Mouse (Mus musculus) layer of hippocampus, adult 8-10 months (tissue): Measurements from ENCODE around the gene Ilk. TPM values are rescaled to one million over a fixed set of nuclear protein-coding genes. Genes with fewer than 3 reads are reported as not detected.
"Not testable (repeated sequence)": the region's sequence is repeated elsewhere in the genome, so short reads cannot be mapped to it uniquely, and the experiment has no call there.

Experiments used
- DNase-seq, 2 experiments: peaks; one replicate each; pipeline ENCODE4 v3.0.0; 2022; ENCODE audit warnings: low spot score in 2 of 2
- total RNA-seq, 4 experiments: library from RNA; stranded (reverse); gene quantifications; 2 replicates each; pipeline ENCODE4 v1.2.4; 2022

The Ilk gene
- total RNA-seq: 10 to 100 TPM; 67.9 to 94.5 (median 84.3) TPM

DNA sequence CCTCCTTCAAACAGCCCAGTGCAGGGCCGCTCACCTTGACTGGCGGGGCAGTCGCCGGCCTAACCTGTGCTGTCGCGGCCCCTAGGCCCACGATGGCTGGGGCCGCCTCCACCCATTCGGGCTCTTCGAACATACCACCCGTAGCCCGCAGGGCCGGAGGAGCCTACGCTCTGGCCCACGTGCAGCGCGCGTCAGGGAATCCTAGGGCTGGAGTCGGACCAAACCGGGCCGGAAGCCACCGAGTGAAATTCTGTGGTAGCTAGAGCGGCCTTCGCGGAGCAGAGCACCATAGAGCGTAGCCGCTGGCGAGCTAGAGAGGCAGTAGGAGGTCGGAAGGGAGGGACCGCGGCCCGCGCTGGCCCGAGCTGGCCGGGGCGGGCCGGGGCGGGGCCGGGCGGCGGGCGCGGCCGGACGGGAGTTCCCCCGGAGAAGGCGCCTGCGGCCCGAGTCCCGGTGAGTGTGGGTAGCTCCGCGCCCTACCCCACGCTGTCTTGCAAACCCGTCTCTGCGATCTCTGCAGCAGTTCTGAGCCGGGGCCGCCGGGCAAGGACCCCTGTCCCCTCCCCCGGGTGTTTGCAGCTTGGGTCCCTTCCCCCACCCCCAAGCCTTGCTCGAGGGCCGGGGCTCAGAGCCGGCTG is at the start of gene Ilk:
Ilk (plus strand) TSS at position 329 of the 638 bp plus-strand sequence.
- DNase-seq: peak; percentile 90 to 92

DNA sequence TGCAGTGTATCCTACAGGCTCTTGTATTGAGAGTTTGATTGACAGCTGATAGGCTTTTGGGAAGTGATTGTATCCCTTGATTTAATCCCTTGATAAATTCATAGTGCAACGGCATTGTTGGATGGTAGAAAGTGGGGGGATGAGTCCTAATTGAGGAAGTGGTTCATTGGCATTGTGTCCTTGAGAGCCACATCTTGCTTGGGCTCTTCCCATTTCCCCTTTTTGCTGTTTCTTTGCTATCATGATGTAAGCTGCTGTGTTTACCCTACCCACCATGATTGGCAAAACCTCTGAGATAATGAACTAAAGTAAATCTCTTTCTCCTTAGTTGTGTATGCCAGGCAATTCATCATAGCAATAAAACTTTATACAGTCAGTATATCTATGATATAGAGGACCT is 45.5 kb upstream of the Ilk start:
- no peak for DNase-seq

DNA sequence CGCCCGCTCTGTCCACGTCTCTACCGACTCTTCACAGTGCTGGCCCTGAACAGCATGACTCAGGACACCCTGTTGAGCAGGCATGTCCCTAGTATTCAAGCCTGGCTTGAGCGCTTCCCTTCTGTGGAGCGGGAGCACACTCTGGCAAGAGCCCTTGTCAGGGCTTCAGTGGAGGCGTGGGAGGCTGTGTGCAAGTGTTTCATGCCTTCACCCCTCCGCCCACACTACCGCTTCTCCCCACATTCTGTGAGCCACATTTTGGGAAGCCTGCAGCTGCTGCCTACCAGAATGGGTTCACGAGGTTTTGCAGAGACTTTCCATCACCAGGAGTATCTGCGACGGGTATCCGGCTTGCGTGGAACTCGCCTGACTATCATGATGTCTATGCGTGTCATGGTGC is 33.2 kb upstream of the Ilk start:
- peak in 1 of 2 experiments; percentile 43 for DNase-seq

DNA sequence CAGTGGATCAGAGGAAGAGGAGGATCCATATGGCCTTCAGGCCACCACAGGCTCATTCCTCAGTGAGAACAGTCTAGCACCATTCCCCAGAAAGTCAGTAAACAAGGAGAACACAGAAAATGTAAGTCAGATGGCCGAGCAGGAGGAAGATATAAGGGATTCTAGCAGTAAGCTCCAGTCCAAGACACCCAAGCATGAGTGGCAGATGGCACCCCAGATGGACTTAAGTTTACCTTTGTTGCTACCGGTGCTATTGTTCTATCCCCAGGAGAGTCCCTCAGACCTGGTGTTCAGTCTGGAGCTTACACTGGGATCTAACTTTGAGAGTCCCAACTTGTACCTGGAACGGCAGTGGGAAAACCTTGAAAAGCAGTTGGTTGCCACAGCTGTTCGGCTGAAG is 32.6 kb upstream of the Ilk start:
- no peak for DNase-seq

DNA sequence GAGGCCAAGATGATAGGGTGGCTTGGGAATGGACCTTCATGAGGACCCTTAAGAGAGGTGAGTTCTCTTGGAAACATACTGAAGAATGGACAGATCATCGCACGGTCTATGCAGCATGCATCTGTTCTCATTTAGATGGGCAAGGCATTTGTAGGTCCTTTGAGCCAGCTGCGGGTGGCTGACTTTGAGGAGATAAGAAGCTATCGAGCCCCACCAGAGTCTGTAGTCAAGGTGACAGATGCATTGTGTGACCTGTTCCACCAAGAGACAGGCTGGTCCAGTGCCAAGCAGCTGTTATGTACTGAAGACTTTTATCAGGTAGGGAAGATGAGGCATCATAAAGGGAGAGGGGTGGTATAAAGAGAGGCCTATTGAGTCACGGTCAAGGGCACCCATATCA is 27.7 kb upstream of the Ilk start:
- no peak for DNase-seq

DNA sequence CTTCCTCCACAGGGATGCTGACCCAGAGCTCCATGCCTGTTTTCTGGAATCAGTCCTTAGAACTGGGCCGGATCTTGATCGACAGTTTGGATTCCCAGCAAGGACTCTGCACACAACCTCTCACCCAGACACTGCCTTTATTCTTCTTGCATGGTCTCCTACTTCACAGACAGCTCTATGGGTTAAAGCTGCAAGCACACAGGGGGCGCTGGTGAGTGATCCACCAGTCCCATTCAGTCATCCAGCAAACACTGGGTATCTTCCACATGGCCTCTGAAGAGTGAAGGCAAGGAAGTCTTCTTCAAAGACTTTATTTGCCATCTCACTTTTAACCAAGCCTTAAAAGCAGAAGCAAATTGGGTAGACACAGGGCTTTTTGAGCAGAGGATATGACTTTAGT is 21.0 kb upstream of the Ilk start:
- DNase-seq: no peak

DNA sequence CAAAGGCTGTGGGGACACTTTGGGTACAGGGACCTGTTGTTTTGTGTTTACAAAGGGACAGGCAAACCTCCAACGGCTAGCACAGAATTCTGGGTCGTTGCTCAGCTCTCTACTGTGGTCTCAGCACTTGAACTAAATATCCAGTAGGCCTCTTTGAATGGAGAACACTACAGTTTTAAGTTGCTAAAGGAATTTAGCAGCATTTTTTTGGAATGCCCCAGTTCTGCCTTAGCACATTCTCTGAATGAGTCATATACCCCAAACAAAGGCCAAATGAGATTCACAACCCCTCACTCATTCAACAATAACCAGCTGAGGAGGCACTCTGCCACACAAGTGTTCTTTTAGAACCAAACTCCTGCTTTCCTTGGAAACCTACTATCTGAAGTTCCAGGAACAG is 14.5 kb upstream of the Ilk start:
- DNase-seq: no peak

DNA sequence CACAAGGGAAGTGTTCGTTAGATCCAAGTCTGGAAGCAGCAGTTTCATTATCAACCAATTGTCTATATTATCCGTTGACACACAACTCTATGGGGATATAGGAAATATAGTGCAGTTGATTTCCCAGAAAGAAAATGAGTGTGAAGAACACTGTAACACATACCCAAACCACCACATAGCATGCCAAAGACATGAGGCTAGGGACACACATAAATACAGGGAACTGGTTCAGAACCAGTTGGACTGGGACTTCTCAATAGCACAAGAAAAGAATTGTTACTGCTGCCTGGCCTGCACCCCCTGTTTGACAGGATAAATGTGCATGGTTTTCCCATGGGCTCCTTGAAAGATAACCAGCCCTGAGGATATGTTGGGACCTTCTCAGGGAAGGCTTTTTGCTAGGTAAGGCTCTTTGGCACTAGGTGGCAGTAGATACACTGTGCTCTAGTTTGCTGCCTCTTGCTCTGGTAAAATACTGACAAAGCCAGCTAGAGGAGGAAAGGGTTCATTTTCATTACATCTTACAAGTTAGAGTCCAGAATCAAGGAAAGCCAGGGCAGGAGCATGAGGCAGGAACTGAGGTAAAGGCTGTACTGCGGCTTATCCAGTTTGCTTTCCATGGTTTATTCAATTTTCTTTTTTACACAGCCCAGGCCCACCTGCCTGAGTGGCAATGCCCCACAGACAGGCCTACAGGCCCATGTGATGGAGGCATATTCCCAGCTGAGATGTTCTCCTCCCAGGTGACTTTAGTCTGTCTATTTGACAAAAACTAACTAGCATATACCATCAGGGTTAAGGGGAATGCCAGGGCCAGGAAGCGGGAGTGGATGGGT is 10.0 kb upstream of the Ilk start:
- DNase-seq: peak in 1 of 2 experiments; percentile 51

DNA sequence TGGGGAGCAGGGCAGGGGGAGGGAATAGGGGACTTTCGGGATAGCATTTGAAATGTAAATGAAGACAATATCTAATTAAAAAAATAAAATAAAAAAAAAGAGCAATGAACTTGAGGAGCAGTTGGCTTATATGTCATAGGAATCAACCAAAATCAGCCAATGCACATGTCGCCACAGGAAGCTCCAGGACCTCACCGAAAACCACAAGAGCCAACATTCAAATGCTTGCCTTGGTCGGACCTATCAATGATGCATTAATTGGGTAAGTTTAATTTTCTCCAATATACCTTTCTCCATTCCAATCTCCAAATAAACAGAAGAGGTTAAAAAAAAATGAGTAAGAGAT is 9.4 kb upstream of the Ilk start:
- no peak for DNase-seq

DNA sequence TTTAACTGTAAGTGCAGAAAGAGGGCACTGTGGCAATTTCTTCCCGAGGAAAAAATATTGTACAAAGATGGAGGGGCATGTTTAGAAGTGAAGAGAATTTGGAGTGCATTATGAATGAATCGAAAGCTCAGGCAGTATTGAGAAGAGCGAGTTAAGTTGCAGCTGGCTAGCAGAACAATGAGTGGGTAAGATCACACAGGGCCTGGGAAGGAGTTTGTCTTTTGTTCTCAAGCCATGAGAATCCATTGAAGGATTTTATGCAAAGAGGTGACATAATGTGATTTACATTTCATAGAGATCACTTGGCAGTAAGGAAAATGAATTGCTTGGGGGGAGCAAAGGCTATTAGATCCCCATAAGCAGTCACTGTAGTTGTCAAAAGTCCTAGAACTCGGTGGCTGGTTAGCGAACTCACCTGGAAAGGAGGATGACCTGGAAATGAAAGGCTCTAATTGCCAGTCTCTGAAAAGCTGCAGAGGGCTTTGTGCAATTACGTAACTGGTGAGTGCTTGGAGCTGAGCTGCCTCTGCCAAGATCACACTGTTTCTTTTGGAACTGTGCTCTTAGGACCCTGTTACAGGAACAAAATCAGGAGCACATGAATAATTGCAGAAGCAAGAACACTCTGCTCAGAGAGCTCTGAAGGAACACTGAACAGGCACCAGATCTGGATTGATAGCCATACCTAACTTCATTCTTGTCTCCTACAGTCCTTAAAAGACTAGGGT is 7.5 kb upstream of the Ilk start:
- peak in 1 of 2 experiments; percentile 52 for DNase-seq

DNA sequence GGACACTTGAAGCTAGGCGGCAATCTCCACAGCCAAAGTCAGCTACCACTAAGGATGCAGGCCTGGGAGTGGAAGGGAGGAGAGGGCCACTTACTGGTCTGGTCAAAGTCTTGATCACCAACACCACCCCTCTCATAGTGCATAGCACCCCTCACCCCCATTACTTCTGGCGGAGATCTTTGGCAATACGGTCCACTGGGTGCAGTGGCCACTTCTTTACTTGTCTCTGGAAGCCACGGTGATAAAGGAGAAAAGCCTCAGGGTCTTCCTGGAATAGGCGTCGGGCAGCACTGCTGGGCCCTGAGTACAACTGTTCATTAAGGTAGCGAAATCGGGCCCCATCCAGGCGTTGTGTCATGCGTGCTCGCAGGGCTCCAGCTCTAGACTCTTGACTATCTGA is 2.6 kb upstream of the Ilk start:
- DNase-seq: no peak

DNA sequence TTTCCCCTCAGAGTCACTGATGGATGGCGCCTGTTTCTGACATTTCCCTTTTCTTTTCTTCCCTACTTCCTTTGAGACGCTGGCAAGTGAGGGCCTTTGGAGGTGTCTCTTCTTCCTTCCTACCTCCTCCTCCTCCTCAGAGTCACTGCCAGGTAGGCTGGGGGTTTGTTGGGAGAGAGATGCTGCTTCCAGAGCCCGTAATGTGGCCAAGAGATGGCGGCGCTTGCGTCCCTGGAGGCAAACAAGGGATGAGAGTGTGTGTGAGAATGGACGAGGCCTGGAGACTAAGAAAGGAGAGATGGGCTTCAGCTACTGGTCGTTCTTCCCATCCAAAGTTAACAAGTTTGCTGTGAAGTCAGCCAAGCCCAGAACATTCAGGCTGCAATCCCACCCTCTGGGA is 1.6 kb upstream of the Ilk start:
- DNase-seq: no peak

DNA sequence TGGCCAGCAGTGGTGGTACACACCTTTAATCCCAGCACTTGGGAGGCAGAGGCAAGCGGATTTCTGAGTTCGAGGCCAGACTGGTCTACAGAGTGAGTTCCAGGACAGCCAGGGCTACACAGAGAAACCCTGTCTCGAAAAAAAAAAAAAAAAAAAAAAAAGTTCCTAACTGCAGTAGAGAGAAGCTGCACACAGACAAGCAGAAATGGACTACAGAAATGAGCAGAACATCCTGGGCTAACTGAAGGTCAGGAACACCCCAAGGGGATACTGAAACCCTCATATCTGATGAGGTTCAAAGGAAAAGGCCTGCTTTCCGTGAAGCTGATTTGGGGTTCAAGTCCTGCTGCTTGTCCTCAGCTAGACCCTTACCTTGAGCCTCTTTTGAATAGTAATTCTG is 928 bp upstream of the Ilk start:
- DNase-seq: not testable (repeated sequence)

DNA sequence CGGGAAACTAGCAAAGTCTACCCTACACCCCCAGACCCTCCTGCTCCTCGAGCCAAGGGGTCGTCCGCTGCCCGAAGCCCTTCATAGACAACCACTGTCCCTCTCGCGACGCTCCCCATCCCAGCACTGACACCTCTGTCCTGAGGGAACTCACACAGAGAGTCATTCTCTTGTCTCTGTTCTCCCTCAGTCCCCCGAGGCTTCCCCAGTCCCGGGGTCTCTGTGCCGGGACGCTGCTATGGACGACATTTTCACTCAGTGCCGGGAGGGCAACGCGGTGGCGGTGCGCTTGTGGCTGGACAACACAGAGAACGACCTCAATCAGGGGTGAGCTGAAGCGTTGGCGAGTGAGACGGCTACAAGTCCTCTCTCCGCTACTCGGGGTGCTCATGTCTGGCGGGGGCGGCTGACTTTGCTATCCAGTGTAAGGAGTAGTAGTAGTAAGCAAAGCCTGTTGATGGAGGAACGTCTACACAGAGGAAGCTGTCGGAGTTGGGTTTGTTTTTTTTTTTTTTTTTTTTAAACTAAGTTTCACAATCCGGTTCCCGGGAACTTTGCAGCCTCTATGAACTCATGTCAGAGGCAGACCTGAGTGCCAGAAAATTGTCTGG is 624 bp downstream of the Ilk start, which contains the start of gene Rrp8:
Rrp8 (minus strand) TSS at position 475 of the 611 bp plus-strand sequence.
- no peak for DNase-seq

DNA sequence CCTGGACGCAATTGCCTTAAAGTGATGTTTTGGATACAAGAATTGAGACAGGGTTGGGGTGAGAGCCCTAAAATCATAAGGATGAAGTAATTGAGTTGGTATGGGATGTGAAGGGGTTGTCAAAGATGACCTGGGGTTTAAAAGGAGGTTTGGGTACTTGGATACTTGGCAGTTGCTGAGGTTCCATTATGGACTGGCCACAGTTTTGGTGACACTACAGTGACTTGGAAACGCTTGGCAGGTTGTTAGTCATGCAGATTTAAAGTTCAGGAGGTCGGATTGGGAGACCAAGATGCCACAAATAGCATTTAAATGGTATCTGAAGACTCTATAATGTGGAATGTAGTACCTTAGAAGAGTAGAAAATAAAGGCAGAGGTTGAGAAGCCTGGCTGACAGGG is 1.3 kb downstream of the Ilk start:
- no peak for DNase-seq

DNA sequence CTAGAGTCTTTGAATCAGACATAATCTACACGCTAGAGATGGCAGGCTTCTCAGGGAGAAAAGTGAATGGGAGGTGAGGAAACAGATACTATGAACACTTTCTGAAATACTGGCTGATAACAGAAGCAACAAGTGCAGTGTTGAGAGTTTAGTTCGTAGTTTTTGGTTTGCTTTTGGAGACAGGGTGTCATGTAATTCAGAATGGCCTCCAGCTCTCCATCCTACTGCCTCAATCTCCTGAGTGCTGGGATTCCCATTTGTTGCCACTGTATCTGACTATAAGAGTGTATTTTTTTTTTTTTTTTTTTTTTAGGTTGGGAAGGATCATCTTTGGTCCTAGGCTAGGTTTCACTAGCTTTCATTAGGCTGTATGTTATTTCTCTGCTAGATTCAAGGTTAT is 1.9 kb downstream of the Ilk start:
- DNase-seq: no peak

DNA sequence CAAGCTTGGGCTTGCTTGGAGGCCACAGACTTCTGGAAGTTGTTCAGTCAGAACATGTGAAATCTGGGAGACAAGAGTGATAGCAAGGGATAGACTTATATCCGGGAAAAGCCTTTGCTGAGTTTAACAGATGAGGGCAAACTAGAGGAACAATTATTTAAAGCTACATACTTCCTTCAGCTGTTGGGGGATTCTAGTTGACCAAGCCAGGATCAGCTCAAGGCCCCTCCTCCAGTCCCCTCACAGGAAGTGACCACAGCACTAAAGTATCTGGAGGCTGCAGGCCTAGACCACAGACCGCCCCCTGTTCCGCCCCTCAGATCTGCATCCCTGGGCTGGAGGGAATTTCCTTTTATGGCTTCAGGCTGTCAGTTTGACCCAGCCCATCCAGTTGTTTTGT is 2.6 kb downstream of the Ilk start:
- no peak for DNase-seq

DNA sequence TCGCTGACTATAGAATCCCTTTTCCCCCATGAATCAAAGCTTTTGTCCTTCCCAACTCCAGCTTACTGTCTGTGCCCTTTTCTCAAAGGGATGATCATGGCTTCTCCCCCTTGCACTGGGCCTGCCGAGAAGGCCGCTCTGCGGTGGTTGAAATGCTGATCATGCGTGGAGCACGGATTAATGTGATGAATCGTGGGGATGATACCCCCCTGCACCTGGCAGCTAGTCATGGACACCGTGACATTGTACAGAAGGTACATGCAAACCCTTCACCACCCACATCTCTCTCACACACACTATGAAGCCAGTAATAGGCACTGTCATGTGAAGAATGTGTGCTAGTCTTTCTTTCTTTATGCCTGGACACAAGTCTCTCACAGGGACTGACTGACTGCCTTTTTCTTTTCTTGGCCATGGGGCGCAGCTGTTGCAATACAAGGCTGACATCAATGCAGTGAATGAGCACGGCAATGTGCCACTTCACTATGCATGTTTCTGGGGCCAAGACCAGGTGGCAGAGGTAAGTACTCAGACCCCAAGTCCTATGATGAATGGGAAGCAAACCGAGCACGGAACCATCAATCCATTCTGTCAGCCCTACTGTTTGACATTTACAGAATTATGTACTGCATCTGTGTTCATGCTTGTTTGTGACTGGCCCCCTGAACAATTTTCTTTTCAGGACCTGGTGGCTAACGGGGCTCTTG is 3.9 kb downstream of the Ilk start:
- DNase-seq: no peak

DNA sequence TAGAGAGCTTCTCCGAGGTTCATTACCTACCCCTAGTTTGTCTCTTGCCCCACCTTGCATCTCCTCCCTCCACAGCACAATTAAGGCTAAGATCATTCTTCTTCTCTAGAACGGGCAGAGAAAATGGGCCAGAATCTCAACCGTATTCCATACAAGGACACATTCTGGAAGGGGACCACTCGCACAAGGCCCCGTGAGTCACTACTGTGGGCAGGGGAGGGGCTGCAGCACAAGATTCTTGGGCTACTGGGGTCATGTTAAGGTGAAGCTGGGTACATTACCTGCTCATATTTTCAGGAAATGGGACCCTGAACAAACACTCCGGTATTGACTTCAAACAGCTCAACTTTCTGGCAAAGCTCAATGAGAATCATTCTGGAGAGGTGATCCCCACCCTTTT is 4.5 kb downstream of the Ilk start:
- DNase-seq: no peak

DNA sequence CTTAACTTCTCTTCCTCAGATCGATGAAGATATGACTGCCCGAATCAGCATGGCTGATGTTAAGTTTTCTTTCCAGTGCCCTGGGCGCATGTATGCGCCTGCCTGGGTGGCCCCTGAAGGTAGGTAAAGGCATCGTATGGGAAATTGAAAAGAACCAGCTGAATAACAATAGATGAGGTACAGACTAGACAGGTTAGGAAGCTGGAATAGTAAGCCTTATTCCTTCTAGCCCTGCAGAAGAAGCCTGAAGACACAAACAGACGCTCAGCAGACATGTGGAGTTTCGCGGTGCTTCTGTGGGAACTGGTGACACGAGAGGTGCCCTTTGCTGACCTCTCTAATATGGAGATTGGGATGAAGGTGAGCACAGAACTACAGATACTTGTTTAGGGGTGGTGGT is 5.6 kb downstream of the Ilk start:
- DNase-seq: no peak

DNA sequence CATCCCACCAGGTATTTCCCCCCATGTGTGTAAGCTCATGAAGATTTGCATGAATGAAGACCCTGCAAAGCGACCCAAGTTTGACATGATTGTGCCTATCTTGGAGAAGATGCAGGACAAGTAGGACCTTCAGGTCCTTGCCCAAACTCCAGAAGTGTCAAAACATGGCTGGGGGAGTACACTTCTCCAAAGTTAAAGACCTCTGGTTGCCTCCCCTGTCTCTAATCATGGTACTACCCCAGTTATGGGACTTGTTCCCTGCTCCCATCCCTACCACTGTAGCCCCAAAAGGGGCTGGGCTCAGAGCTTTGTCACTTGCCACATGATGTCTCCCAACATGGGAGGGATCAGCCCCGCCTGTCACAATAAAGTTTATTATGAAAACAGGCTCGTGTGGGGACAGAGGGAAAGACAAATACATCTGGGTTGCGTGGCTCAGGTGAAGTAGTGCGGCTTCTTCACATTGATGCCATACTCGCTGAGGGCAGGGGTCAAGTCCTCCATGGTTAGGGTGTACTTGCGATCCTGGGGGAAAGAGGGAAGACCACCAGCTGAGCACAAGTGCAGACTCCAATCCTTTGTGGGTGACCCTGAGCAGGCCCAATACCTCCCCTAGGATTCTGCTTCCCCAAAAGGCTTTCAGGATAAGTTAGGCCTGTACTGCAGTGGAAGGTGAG is 6.3 kb downstream of the Ilk start:
- DNase-seq: not testable (repeated sequence)
